ENCODE assay signal across 20 mouse cellular contexts in the genomic region with DNA sequence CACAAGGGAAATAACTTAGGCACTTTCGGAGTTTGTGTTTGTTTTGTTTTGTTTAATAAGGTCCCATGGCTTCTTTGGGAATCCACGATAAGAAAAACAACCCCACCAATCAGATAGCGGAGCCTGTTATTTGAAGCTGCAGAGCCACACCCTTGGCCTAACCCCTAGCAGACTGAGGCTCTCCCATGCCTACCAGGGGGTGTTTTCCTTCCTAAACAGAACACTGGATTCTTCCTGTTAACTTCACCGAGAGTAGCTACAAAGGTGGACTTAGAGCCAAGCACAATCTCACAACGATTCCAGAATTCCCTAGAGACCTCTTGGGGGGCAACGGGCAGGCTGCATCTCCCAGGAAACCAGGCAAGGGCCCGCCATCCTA. TPM values are rescaled to one million over a fixed set of nuclear protein-coding genes. Genes with fewer than 3 reads are reported as not detected.
DNase-seq lines count a peak whose midpoint lies in the region; ATAC-seq lines count a peak whose summit lies in the region.
"Had no signal": no experiment of that assay in that cellular context is flagged by ENCODE, and none has a peak within 500 bp of the region (broad histone marks: within the 10 kb centered on the region; RNA-seq: fewer than 3 reads in every experiment).

No protein-coding gene starts in this region.

- 0 out of 2 replicates have a peak, but pooled peaks cover 6% of the 10 kb centered on the region for H3K9me3 ChIP-seq in embryonic facial prominence, embryonic 13.5 days
- H3K9me3 ChIP-seq in embryonic facial prominence, embryonic 10.5 days: no peaks in the 10 kb centered on the region
- no peaks in the 10 kb centered on the region for H3K9me3 ChIP-seq in kidney, embryonic 16.5 days (ENCODE audit: low read length)
- H3K9me3 ChIP-seq in kidney, embryonic 14.5 days (ENCODE audit: control insufficient read depth, low read length): no peaks in the 10 kb centered on the region
- H3K9me3 ChIP-seq in liver, embryonic 13.5 days (replicated peaks): no peaks in the 10 kb centered on the region
- H3K9me3 ChIP-seq: forebrain, embryonic 13.5 days; heart, embryonic 10.5 days; lung, embryonic 15.5 days; neural tube, embryonic 12.5 days had no signal

- no peak for ATAC-seq in embryonic facial prominence, embryonic 13.5 days (ENCODE audit: insufficient number of reproducible peaks, insufficient read depth, low FRiP score, low TSS enrichment, low read depth)
- ATAC-seq in kidney, embryonic 16.5 days (ENCODE audit: low FRiP score, low TSS enrichment): no peak
- ATAC-seq in kidney, embryonic 14.5 days (ENCODE audit: low FRiP score, low TSS enrichment): no peak
- ATAC-seq in liver, embryonic 13.5 days (ENCODE audit: low read depth): peak; percentile 72
- ATAC-seq: activated CD4-positive, CD25-positive, alpha-beta regulatory T cell, adult 4 months; CD4-positive, CD25-positive, alpha-beta regulatory T cell, adult 4 months; forebrain, embryonic 13.5 days had no signal

- DNase-seq in embryonic facial prominence, embryonic 10.5 days (ENCODE audit: low spot score): no peak
- DNase-seq in ES-CJ7 (ENCODE audit: low read depth, low spot score): peak; percentile 70
- no peak for DNase-seq in liver, embryonic 13.5 days
- DNase-seq in cerebellum, postnatal 14 days: no peak
- DNase-seq in urinary bladder, postnatal 36 days (ENCODE audit: low spot score in 2 of 2): no peak
- DNase-seq: adrenal gland, postnatal 25 days; cerebellum, adult 8-10 months; gastrocnemius, postnatal 25 days; kidney, postnatal 14 days; right cerebral cortex, postnatal 4 days; thymus, postnatal 36 days had no signal

- H3K9ac ChIP-seq in embryonic facial prominence, embryonic 13.5 days: no peak overlapping the region
- no peak overlapping the region for H3K9ac ChIP-seq in kidney, embryonic 16.5 days (replicated peaks; ENCODE audit: low read length)
- H3K9ac ChIP-seq in kidney, embryonic 14.5 days (ENCODE audit: low read depth, low read length): no peak overlapping the region
- 0 out of 2 replicates have a peak overlapping the region, but pooled peaks have one; percentile 26 for H3K9ac ChIP-seq in liver, embryonic 13.5 days
- H3K9ac ChIP-seq: lung, embryonic 15.5 days had no signal

- WGBS in embryonic facial prominence, embryonic 13.5 days: 46% methylated on average over 7 of the region's 7 CpGs
- WGBS in embryonic facial prominence, embryonic 10.5 days: 50% methylated on average over 7 of the region's 7 CpGs
- WGBS in kidney, embryonic 16.5 days: 48% methylated on average over 7 of the region's 7 CpGs
- WGBS in kidney, embryonic 14.5 days: 53% methylated on average over 7 of the region's 7 CpGs
- 36% methylated on average over 7 of the region's 7 CpGs for WGBS in liver, embryonic 13.5 days (ENCODE audit: insufficient replicate concordance)

- no peak overlapping the region for H3K4me3 ChIP-seq in embryonic facial prominence, embryonic 13.5 days
- H3K4me3 ChIP-seq in embryonic facial prominence, embryonic 10.5 days: no peak overlapping the region
- no peak overlapping the region for H3K4me3 ChIP-seq in kidney, embryonic 16.5 days (ENCODE audit: low read length)
- no peak overlapping the region for H3K4me3 ChIP-seq in kidney, embryonic 14.5 days (ENCODE audit: low read length)
- H3K4me3 ChIP-seq in liver, embryonic 13.5 days (replicated peaks): peak overlapping the region; percentile 12; the same call in 1 of the 2 replicates
- H3K4me3 ChIP-seq: lung, embryonic 15.5 days had no signal

- H3K27me3 ChIP-seq in embryonic facial prominence, embryonic 13.5 days: peaks cover 34% of the 10 kb centered on the region
- H3K27me3 ChIP-seq in embryonic facial prominence, embryonic 10.5 days (replicated peaks; ENCODE audit: low read depth, poor library complexity, severe bottlenecking): peaks cover 21% of the 10 kb centered on the region
- H3K27me3 ChIP-seq in kidney, embryonic 16.5 days (ENCODE audit: insufficient read depth, low read length): no peaks in the 10 kb centered on the region
- H3K27me3 ChIP-seq in kidney, embryonic 14.5 days (ENCODE audit: control insufficient read depth, insufficient read depth, low read length): no peaks in the 10 kb centered on the region
- peaks cover 9% of the 10 kb centered on the region; the same call in 1 of the 2 replicates for H3K27me3 ChIP-seq in liver, embryonic 13.5 days

- H3K4me2 ChIP-seq in embryonic facial prominence, embryonic 13.5 days: 0 out of 2 replicates have a peak overlapping the region, but pooled peaks have one; percentile 52
- H3K4me2 ChIP-seq in kidney, embryonic 16.5 days (replicated peaks; ENCODE audit: low read depth, low read length): peak overlapping the region; percentile 54; the same call in 1 of the 2 replicates
- H3K4me2 ChIP-seq in kidney, embryonic 14.5 days (replicated peaks; ENCODE audit: low read depth, low read length): no peak overlapping the region; the same call in 1 of the 2 replicates
- peak overlapping the region; percentile 51 for H3K4me2 ChIP-seq in liver, embryonic 13.5 days

- no peak overlapping the region for H3K27ac ChIP-seq in embryonic facial prominence, embryonic 13.5 days
- no peak overlapping the region for H3K27ac ChIP-seq in embryonic facial prominence, embryonic 10.5 days (replicated peaks)
- no peak overlapping the region for H3K27ac ChIP-seq in kidney, embryonic 16.5 days (ENCODE audit: low read length)
- H3K27ac ChIP-seq in kidney, embryonic 14.5 days (ENCODE audit: low read depth, low read length): no peak overlapping the region
- H3K27ac ChIP-seq in liver, embryonic 13.5 days: no peak overlapping the region
- H3K27ac ChIP-seq: forebrain, embryonic 13.5 days; lung, embryonic 15.5 days; neural tube, embryonic 12.5 days had no signal

- no peaks in the 10 kb centered on the region for H3K36me3 ChIP-seq in embryonic facial prominence, embryonic 13.5 days
- H3K36me3 ChIP-seq in embryonic facial prominence, embryonic 10.5 days (replicated peaks): no peaks in the 10 kb centered on the region
- no peaks in the 10 kb centered on the region for H3K36me3 ChIP-seq in kidney, embryonic 16.5 days (ENCODE audit: insufficient read depth, low read length)
- H3K36me3 ChIP-seq in kidney, embryonic 14.5 days (ENCODE audit: control insufficient read depth, insufficient read depth, low read length): no peaks in the 10 kb centered on the region
- H3K36me3 ChIP-seq in liver, embryonic 13.5 days: no peaks in the 10 kb centered on the region
- H3K36me3 ChIP-seq: heart, embryonic 10.5 days; lung, embryonic 15.5 days; neural tube, embryonic 12.5 days had no signal

- H3K4me1 ChIP-seq in embryonic facial prominence, embryonic 13.5 days: peaks cover 28% of the 10 kb centered on the region
- H3K4me1 ChIP-seq in embryonic facial prominence, embryonic 10.5 days: peaks cover 27% of the 10 kb centered on the region
- 0 out of 2 replicates have a peak, but pooled peaks cover 9% of the 10 kb centered on the region for H3K4me1 ChIP-seq in kidney, embryonic 16.5 days (ENCODE audit: insufficient read depth, low read length)
- 0 out of 2 replicates have a peak, but pooled peaks cover 6% of the 10 kb centered on the region for H3K4me1 ChIP-seq in kidney, embryonic 14.5 days (ENCODE audit: control insufficient read depth, insufficient read depth, low read length)
- H3K4me1 ChIP-seq in liver, embryonic 13.5 days (replicated peaks): peaks cover 33% of the 10 kb centered on the region

RNA-seq across cellular contexts. Expression of a gene that starts 5.1 kb away (rescaled TPM):
- polyA plus RNA-seq in embryonic facial prominence, embryonic 13.5 days (2015; fragmentation: Nextera tagmentation; extraction: Ambion mirVana): 583 and 635 TPM in 2 replicates
- polyA plus RNA-seq in embryonic facial prominence, embryonic 10.5 days (2016; fragmentation: Nextera tagmentation; extraction: Ambion mirVana): 487 and 499 TPM in 2 replicates
- 464 and 479 TPM in 2 replicates for polyA plus RNA-seq in kidney, embryonic 16.5 days (2015; fragmentation: Nextera tagmentation; extraction: Ambion mirVana)
- polyA plus RNA-seq in kidney, embryonic 14.5 days (2014; fragmentation: Nextera tagmentation; extraction: Ambion mirVana): 756 and 1,061 TPM in 2 replicates
- polyA plus RNA-seq in liver, embryonic 13.5 days (2015; fragmentation: Nextera tagmentation; extraction: Ambion mirVana): 417 and 442 TPM in 2 replicates
